Mouse (Mus musculus): ENCODE data around the gene Kcnj2. TPM values are rescaled to one million over a fixed set of nuclear protein-coding genes. Genes with fewer than 3 reads are reported as not detected.
A peak's percentile ranks its signal among the peaks of the same experiment; 100 is the strongest.

Kcnj2 gene
- polyA plus RNA-seq, 1 experiment from 2014 or later = 1.4 TPM

- no peak for ATAC-seq
- no peak overlapping the region for H3K4me2 ChIP-seq (ENCODE audit: low read length)
- no peaks in the 10 kb centered on the region for H3K9me3 ChIP-seq (replicated peaks; ENCODE audit: control insufficient read depth, low read length, poor library complexity, severe bottlenecking)
- H3K4me1 ChIP-seq (ENCODE audit: control insufficient read depth, insufficient read depth, low read length) = no peaks in the 10 kb centered on the region
- H3K27me3 ChIP-seq (ENCODE audit: control insufficient read depth, insufficient read depth, low read depth, low read length) = no peaks in the 10 kb centered on the region
- no peak overlapping the region for H3K27ac ChIP-seq (ENCODE audit: low read length)
- H3K4me3 ChIP-seq (ENCODE audit: low read depth, low read length) = no peak overlapping the region
- no peak overlapping the region for H3K9ac ChIP-seq (ENCODE audit: low read depth, low read length)
- H3K36me3 ChIP-seq (ENCODE audit: control insufficient read depth, insufficient read depth, low read length) = no peaks in the 10 kb centered on the region
- WGBS = 80% methylated on average over 13 of the region's 13 CpGs
These were observed 9.9 kb upstream of the Kcnj2 start for GRCm38 (mm10) chr11:111056030-111056429.

GRCm38 (mm10) chr11:111057435-111057834, 8.5 kb upstream of the Kcnj2 start:
- H3K4me1 ChIP-seq (ENCODE audit: control insufficient read depth, insufficient read depth, low read length) = no peaks in the 10 kb centered on the region
- ATAC-seq = no peak
- no peak overlapping the region for H3K4me2 ChIP-seq (ENCODE audit: low read length)
- WGBS = 97% methylated on average over 4 of the region's 4 CpGs
- no peaks in the 10 kb centered on the region for H3K36me3 ChIP-seq (ENCODE audit: control insufficient read depth, insufficient read depth, low read length)
- H3K4me3 ChIP-seq (ENCODE audit: low read depth, low read length) = no peak overlapping the region
- H3K9me3 ChIP-seq (replicated peaks; ENCODE audit: control insufficient read depth, low read length, poor library complexity, severe bottlenecking) = no peaks in the 10 kb centered on the region
- no peak overlapping the region for H3K27ac ChIP-seq (ENCODE audit: low read length)
- no peaks in the 10 kb centered on the region for H3K27me3 ChIP-seq (ENCODE audit: control insufficient read depth, insufficient read depth, low read depth, low read length)
- no peak overlapping the region for H3K9ac ChIP-seq (ENCODE audit: low read depth, low read length)

DNA sequence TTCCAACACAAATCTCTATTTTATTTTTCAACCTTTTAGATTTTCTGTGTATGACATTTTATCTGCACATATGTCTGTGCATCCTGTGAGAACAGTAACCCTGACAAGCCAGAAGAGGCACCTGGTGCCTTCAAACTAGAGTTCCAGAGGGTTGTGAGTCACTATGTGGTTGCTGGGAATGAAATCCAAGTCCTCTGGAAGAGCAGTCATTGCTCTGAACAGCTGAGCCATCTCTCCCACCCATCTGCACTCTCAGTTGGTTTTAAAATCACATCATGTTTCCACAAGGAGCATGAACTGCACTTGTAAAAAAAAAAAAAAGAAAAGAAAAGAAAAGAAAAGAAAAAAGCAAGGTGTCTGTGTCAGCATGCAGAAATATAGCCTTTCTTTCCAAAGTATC, 6.5 kb upstream of the Kcnj2 start:
- Histone ChIP-seq H3K27me3 (ENCODE audit: control insufficient read depth, insufficient read depth, low read depth, low read length) (no peaks in the 10 kb centered on the region), H3K27ac (ENCODE audit: low read length) (no peak overlapping the region), H3K4me1 (ENCODE audit: control insufficient read depth, insufficient read depth, low read length) (no peaks in the 10 kb centered on the region; the same call in 1 of the 2 replicates), H3K9ac (ENCODE audit: low read depth, low read length) (no peak overlapping the region), H3K9me3 (replicated peaks; ENCODE audit: control insufficient read depth, low read length, poor library complexity, severe bottlenecking) (no peaks in the 10 kb centered on the region), H3K4me2 (ENCODE audit: low read length) (no peak overlapping the region), H3K36me3 (ENCODE audit: control insufficient read depth, insufficient read depth, low read length) (no peaks in the 10 kb centered on the region), H3K4me3 (ENCODE audit: low read depth, low read length) (no peak overlapping the region)
- no peak for ATAC-seq

- no peak for ATAC-seq
- H3K36me3 ChIP-seq (ENCODE audit: control insufficient read depth, insufficient read depth, low read length) = no peaks in the 10 kb centered on the region
- H3K4me1 ChIP-seq (ENCODE audit: control insufficient read depth, insufficient read depth, low read length) = no peaks in the 10 kb centered on the region; the same call in 1 of the 2 replicates
- H3K27me3 ChIP-seq (ENCODE audit: control insufficient read depth, insufficient read depth, low read depth, low read length) = no peaks in the 10 kb centered on the region
- no peak overlapping the region for H3K9ac ChIP-seq (ENCODE audit: low read depth, low read length)
- H3K27ac ChIP-seq (ENCODE audit: low read length) = no peak overlapping the region
- H3K9me3 ChIP-seq (replicated peaks; ENCODE audit: control insufficient read depth, low read length, poor library complexity, severe bottlenecking) = no peaks in the 10 kb centered on the region
- 22% methylated on average over 5 of the region's 5 CpGs for WGBS
- no peak overlapping the region for H3K4me2 ChIP-seq (ENCODE audit: low read length)
- H3K4me3 ChIP-seq (ENCODE audit: low read depth, low read length) = no peak overlapping the region
These were observed 5.7 kb upstream of the Kcnj2 start for GRCm38 (mm10) chr11:111060216-111060615.

GRCm38 (mm10) chr11:111064751-111065527, 1.0 kb upstream of the Kcnj2 start:
- ATAC-seq = peak; percentile 64
- Histone ChIP-seq H3K4me3 (ENCODE audit: low read depth, low read length) (peak overlapping the region; percentile 72), H3K27ac (ENCODE audit: low read length) (peak overlapping the region; percentile 62), H3K36me3 (ENCODE audit: control insufficient read depth, insufficient read depth, low read length) (no peaks in the 10 kb centered on the region), H3K4me1 (ENCODE audit: control insufficient read depth, insufficient read depth, low read length) (no peaks in the 10 kb centered on the region; the same call in 1 of the 2 replicates), H3K9me3 (replicated peaks; ENCODE audit: control insufficient read depth, low read length, poor library complexity, severe bottlenecking) (no peaks in the 10 kb centered on the region), H3K27me3 (ENCODE audit: control insufficient read depth, insufficient read depth, low read depth, low read length) (no peaks in the 10 kb centered on the region), H3K9ac (ENCODE audit: low read depth, low read length) (peak overlapping the region; percentile 57), H3K4me2 (ENCODE audit: low read length) (peak overlapping the region; percentile 84)
- WGBS = under 1% methylated on average over 25 of the region's 25 CpGs

GRCm38 (mm10) chr11:111066299-111066691, 331 bp downstream of the Kcnj2 start:
- Histone ChIP-seq H3K36me3 (ENCODE audit: control insufficient read depth, insufficient read depth, low read length) (no peaks in the 10 kb centered on the region), H3K9me3 (replicated peaks; ENCODE audit: control insufficient read depth, low read length, poor library complexity, severe bottlenecking) (no peaks in the 10 kb centered on the region), H3K4me1 (ENCODE audit: control insufficient read depth, insufficient read depth, low read length) (no peaks in the 10 kb centered on the region; the same call in 1 of the 2 replicates), H3K9ac (ENCODE audit: low read depth, low read length) (peak overlapping the region; percentile 57), H3K4me3 (ENCODE audit: low read depth, low read length) (peak overlapping the region; percentile 72), H3K27me3 (ENCODE audit: control insufficient read depth, insufficient read depth, low read depth, low read length) (no peaks in the 10 kb centered on the region), H3K27ac (ENCODE audit: low read length) (peak overlapping the region; percentile 23; the same call in 1 of the 2 replicates), H3K4me2 (ENCODE audit: low read length) (peak overlapping the region; percentile 84)
- peak; percentile 59; the same call in 1 of the 2 replicates for ATAC-seq
- WGBS = under 1% methylated on average over 9 of the region's 9 CpGs

DNA sequence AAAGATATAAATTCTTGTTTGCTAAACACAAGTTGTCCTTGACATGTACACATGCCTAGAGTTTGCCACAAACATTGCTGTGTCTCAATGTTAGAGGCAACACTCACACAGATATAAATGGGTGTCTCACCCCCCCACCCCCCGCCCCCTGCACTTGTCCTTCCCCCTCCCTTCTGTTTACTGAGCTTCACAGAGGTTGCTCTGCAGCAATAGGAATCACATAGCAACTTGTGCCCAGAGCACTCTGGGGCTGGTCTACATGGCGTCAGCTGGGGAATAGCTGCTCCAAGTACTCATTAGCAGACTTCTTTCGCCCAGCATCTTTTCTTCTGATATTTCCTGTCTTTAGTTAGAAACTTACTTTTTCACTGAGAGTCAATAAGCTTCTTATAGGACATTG, 1.8 kb downstream of the Kcnj2 start:
- Histone ChIP-seq H3K27me3 (ENCODE audit: control insufficient read depth, insufficient read depth, low read depth, low read length) (no peaks in the 10 kb centered on the region), H3K9ac (ENCODE audit: low read depth, low read length) (0 out of 2 replicates have a peak overlapping the region, but pooled peaks have one; percentile 14), H3K27ac (ENCODE audit: low read length) (no peak overlapping the region), H3K4me2 (ENCODE audit: low read length) (peak overlapping the region; percentile 84), H3K4me1 (ENCODE audit: control insufficient read depth, insufficient read depth, low read length) (no peaks in the 10 kb centered on the region; the same call in 1 of the 2 replicates), H3K9me3 (replicated peaks; ENCODE audit: control insufficient read depth, low read length, poor library complexity, severe bottlenecking) (no peaks in the 10 kb centered on the region), H3K36me3 (ENCODE audit: control insufficient read depth, insufficient read depth, low read length) (peaks cover 4% of the 10 kb centered on the region), H3K4me3 (ENCODE audit: low read depth, low read length) (peak overlapping the region; percentile 72)
- 66% methylated on average over 3 of the region's 3 CpGs for WGBS
- ATAC-seq = no peak

GRCm38 (mm10) chr11:111070460-111070859, 4.5 kb downstream of the Kcnj2 start:
- H3K27ac ChIP-seq (ENCODE audit: low read length) = no peak overlapping the region
- H3K4me2 ChIP-seq (ENCODE audit: low read length) = no peak overlapping the region
- no peak for ATAC-seq
- H3K4me1 ChIP-seq (ENCODE audit: control insufficient read depth, insufficient read depth, low read length) = no peaks in the 10 kb centered on the region; the same call in 1 of the 2 replicates
- H3K27me3 ChIP-seq (ENCODE audit: control insufficient read depth, insufficient read depth, low read depth, low read length) = no peaks in the 10 kb centered on the region
- no peak overlapping the region for H3K4me3 ChIP-seq (ENCODE audit: low read depth, low read length)
- H3K36me3 ChIP-seq (ENCODE audit: control insufficient read depth, insufficient read depth, low read length) = peaks cover 4% of the 10 kb centered on the region
- H3K9me3 ChIP-seq (replicated peaks; ENCODE audit: control insufficient read depth, low read length, poor library complexity, severe bottlenecking) = no peaks in the 10 kb centered on the region
- H3K9ac ChIP-seq (ENCODE audit: low read depth, low read length) = no peak overlapping the region

DNA sequence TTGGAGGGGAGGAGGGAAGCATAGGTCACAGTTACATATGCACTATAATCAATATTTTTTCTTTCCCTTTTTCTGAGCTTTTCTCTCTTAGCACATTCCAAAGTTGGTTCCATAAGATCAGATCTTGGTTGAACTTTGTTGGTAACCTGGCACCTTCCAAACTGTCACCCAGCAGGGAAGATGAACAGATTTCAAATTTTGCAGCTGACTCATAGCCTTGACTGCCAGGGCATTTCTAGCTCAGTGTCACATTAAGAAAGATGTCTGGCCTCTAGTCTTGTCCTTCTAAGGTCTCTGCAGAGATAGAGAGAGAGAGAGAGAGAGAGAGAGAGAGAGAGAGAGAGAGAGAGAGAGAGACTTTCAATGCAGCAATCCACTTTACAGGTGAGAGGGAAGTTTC, 8.2 kb downstream of the Kcnj2 start:
- H3K4me3 ChIP-seq (ENCODE audit: low read depth, low read length) = no peak overlapping the region
- no peak overlapping the region for H3K4me2 ChIP-seq (ENCODE audit: low read length)
- H3K9me3 ChIP-seq (replicated peaks; ENCODE audit: control insufficient read depth, low read length, poor library complexity, severe bottlenecking) = no peaks in the 10 kb centered on the region
- H3K4me1 ChIP-seq (ENCODE audit: control insufficient read depth, insufficient read depth, low read length) = no peaks in the 10 kb centered on the region
- H3K9ac ChIP-seq (ENCODE audit: low read depth, low read length) = no peak overlapping the region
- no peaks in the 10 kb centered on the region for H3K27me3 ChIP-seq (ENCODE audit: control insufficient read depth, insufficient read depth, low read depth, low read length)
- H3K27ac ChIP-seq (ENCODE audit: low read length) = no peak overlapping the region
- ATAC-seq = no peak
- H3K36me3 ChIP-seq (ENCODE audit: control insufficient read depth, insufficient read depth, low read length) = peaks cover 4% of the 10 kb centered on the region
